Mouse (Mus musculus) MEL (cell line): ENCODE data around the gene Derl2. TPM values are rescaled to one million over a fixed set of nuclear protein-coding genes. Genes with fewer than 3 reads are reported as not detected.

Experiments used
- DNase-seq: peaks from one replicate; pipeline ENCODE4 v3.0.0; 2011; ENCODE audit warnings: low read depth, low spot score
- H3K27ac ChIP-seq: 2 replicates; pipeline ENCODE4 v1.5.1; 2012; ENCODE audit warnings: low read depth, mild to moderate bottlenecking, control low read depth, low read length, moderate library complexity; ENCODE audit not compliant: control insufficient read depth
- H3K27me3 ChIP-seq, 2 experiments: fragments of 150-350 bp in 1 of 2; sonication (generic) in 1 of 2; 2 replicates each; pipeline ENCODE4 v1.6.1; 2012; ENCODE audit warnings: low read length in 2 of 2, mild to moderate bottlenecking in 2 of 2, improper control_type of control experiment in 1 of 2, moderate library complexity in 1 of 2; ENCODE audit not compliant: insufficient read depth in 2 of 2, control insufficient read depth in 1 of 2
- H3K36me3 ChIP-seq, 2 experiments: 2 replicates each; pipeline ENCODE4 v1.6.1; 2012 to 2014; ENCODE audit warnings: low read length in 2 of 2, improper control_type of control experiment in 1 of 2, inconsistent platforms in 1 of 2, mild to moderate bottlenecking in 1 of 2; ENCODE audit not compliant: insufficient read depth in 2 of 2, control insufficient read depth in 1 of 2
- H3K4me1 ChIP-seq, 2 experiments: fragments of 150-350 bp in 1 of 2; sonication (generic) in 1 of 2; 2 replicates each; pipeline ENCODE4 v1.6.1; 2012; ENCODE audit warnings: low read length in 2 of 2, improper control_type of control experiment in 1 of 2, mild to moderate bottlenecking in 1 of 2; ENCODE audit not compliant: insufficient read depth in 2 of 2, control insufficient read depth in 1 of 2
- H3K4me3 ChIP-seq, 2 experiments: fragments of 150-350 bp in 1 of 2; sonication (generic) in 1 of 2; 2 replicates each; pipeline ENCODE4 v1.5.1; 2012; ENCODE audit warnings: low read depth in 2 of 2, low read length in 2 of 2, mild to moderate bottlenecking in 2 of 2, moderate library complexity in 2 of 2, control low read depth in 1 of 2, improper control_type of control experiment in 1 of 2; ENCODE audit not compliant: control insufficient read depth in 1 of 2, insufficient read depth in 1 of 2
- H3K79me2 ChIP-seq: 2 replicates; pipeline ENCODE4 v1.6.1; 2012; ENCODE audit warnings: mild to moderate bottlenecking, low read length, moderate library complexity; ENCODE audit not compliant: control insufficient read depth, poor library complexity, insufficient read depth
- H3K9ac ChIP-seq: 2 replicates; pipeline ENCODE4 v1.6.1; 2012; ENCODE audit warnings: low read depth, mild to moderate bottlenecking, control low read depth, low read length, moderate library complexity; ENCODE audit not compliant: control insufficient read depth, poor library complexity, severe bottlenecking
- H3K9me3 ChIP-seq: fragments of 150-350 bp; sonication (generic); replicated peaks from 2 replicates; pipeline ENCODE4 v1.6.1; 2012; ENCODE audit warnings: mild to moderate bottlenecking, low read length, improper control_type of control experiment, moderate library complexity; ENCODE audit not compliant: insufficient read depth
- BHLHE40 ChIP-seq: IDR thresholded peaks from 2 replicates; pipeline ENCODE4 v1.6.1; 2012; ENCODE audit warnings: low read depth, mild to moderate bottlenecking, inconsistent platforms, low read length, improper control_type of control experiment, borderline replicate concordance
- CHD2 ChIP-seq: IDR thresholded peaks from 2 replicates; pipeline ENCODE4 v1.6.1; 2011; ENCODE audit warnings: low read length, improper control_type of control experiment
- E2F4 ChIP-seq: IDR thresholded peaks from 2 replicates; pipeline ENCODE4 v1.6.1; 2011; ENCODE audit warnings: low read depth, low read length, improper control_type of control experiment, borderline replicate concordance
- EP300 ChIP-seq, 2 experiments: IDR thresholded peaks; 2 replicates each; pipeline ENCODE4 v1.6.1; 2011; ENCODE audit warnings: improper control_type of control experiment in 2 of 2, low read length in 2 of 2, low read depth in 1 of 2, mild to moderate bottlenecking in 1 of 2
- GABPA ChIP-seq: IDR thresholded peaks from 2 replicates; pipeline ENCODE4 v1.6.1; 2012; ENCODE audit warnings: low read depth, mild to moderate bottlenecking, inconsistent platforms, low read length, improper control_type of control experiment, moderate library complexity
- GATA1 ChIP-seq: IDR thresholded peaks from 2 replicates; pipeline ENCODE4 v1.6.1; 2011; ENCODE audit warnings: low read depth, low read length, improper control_type of control experiment
- HCFC1 ChIP-seq: IDR thresholded peaks from 2 replicates; pipeline ENCODE4 v1.6.1; 2012; ENCODE audit warnings: low read depth, mild to moderate bottlenecking, inconsistent platforms, low read length, improper control_type of control experiment, moderate library complexity
- JUND ChIP-seq: IDR thresholded peaks from 2 replicates; pipeline ENCODE4 v1.6.1; 2011; ENCODE audit warnings: low read depth, mild to moderate bottlenecking, improper control_type of control experiment, low read length
- MAFK ChIP-seq: IDR thresholded peaks from 2 replicates; pipeline ENCODE4 v1.6.1; 2011; ENCODE audit warnings: low read depth, mild to moderate bottlenecking, low read length, improper control_type of control experiment, borderline replicate concordance
- MAX ChIP-seq: IDR thresholded peaks from 2 replicates; pipeline ENCODE4 v1.6.1; 2011; ENCODE audit warnings: low read length, improper control_type of control experiment
- MAZ ChIP-seq: IDR thresholded peaks from 2 replicates; pipeline ENCODE4 v1.6.1; 2012; ENCODE audit warnings: low read depth, mild to moderate bottlenecking, inconsistent platforms, low read length, improper control_type of control experiment
- NELFE ChIP-seq: IDR thresholded peaks from 2 replicates; pipeline ENCODE4 v1.6.1; 2011; ENCODE audit warnings: low read depth, low read length, improper control_type of control experiment
- NRF1 ChIP-seq: IDR thresholded peaks from 2 replicates; pipeline ENCODE4 v1.6.1; 2014; ENCODE audit warnings: low read depth, mild to moderate bottlenecking, inconsistent platforms, low read length, improper control_type of control experiment, moderate library complexity; ENCODE audit not compliant: poor library complexity, insufficient read depth, severe bottlenecking
- POLR2AphosphoS2 ChIP-seq: IDR thresholded peaks from 2 replicates; pipeline ENCODE4 v1.6.1; 2011; ENCODE audit warnings: low read length, improper control_type of control experiment
- POLR2AphosphoS5 ChIP-seq: IDR thresholded peaks from 2 replicates; pipeline ENCODE4 v1.6.1; 2012; ENCODE audit warnings: low read depth, borderline replicate concordance, mild to moderate bottlenecking, inconsistent platforms, low read length, moderate library complexity, mixed read lengths
- RCOR1 ChIP-seq: IDR thresholded peaks from 2 replicates; pipeline ENCODE4 v1.6.1; 2012; ENCODE audit warnings: low read depth, mild to moderate bottlenecking, inconsistent platforms, low read length, improper control_type of control experiment
- SIN3A ChIP-seq: IDR thresholded peaks from 2 replicates; pipeline ENCODE4 v1.6.1; 2012; ENCODE audit warnings: low read length, improper control_type of control experiment, inconsistent platforms
- SMC3 ChIP-seq: IDR thresholded peaks from 2 replicates; pipeline ENCODE4 v1.6.1; 2011; ENCODE audit warnings: low read depth, low read length, improper control_type of control experiment
- TAL1 ChIP-seq: IDR thresholded peaks from 2 replicates; pipeline ENCODE4 v1.6.1; 2012; ENCODE audit warnings: mild to moderate bottlenecking, inconsistent platforms, low read length, moderate library complexity, mixed read lengths
- TBP ChIP-seq: IDR thresholded peaks from 2 replicates; pipeline ENCODE4 v1.8.0; 2011; ENCODE audit warnings: low read depth, low read length, improper control_type of control experiment
- TCF12 ChIP-seq: IDR thresholded peaks from 2 replicates; pipeline ENCODE4 v1.6.1; 2014; ENCODE audit warnings: low read depth, mild to moderate bottlenecking, inconsistent platforms, low read length, improper control_type of control experiment, moderate library complexity
- USF2 ChIP-seq, 2 experiments: IDR thresholded peaks; 2 replicates each; pipeline ENCODE4 v1.6.1; 2011 to 2012; ENCODE audit warnings: improper control_type of control experiment in 2 of 2, low read length in 2 of 2, borderline replicate concordance in 1 of 2, inconsistent platforms in 1 of 2, low read depth in 1 of 2, mild to moderate bottlenecking in 1 of 2; ENCODE audit not compliant: insufficient read depth in 1 of 2
- polyA plus RNA-seq, 2 experiments: library from polyadenylated mRNA; stranded (reverse) in 1 of 2; unstranded in 1 of 2; fragments of >175 nt in 1 of 2; fragments of >200 nt in 1 of 2; gene quantifications; 2 replicates each; pipeline versions ENCODE4 v1.2.1 to v1.2.4; 2012; ENCODE audit warnings: low replicate concordance in 2 of 2, low read depth in 1 of 2; ENCODE audit not compliant: insufficient read length in 2 of 2, insufficient read depth in 1 of 2, missing spikeins in 1 of 2
- total RNA-seq: library from RNA; depleted of rRNA; stranded (reverse); fragments of 300-350 nt; gene quantifications from 2 replicates; pipeline ENCODE4 v1.2.3, GENCODE M21; 2012

Gene Derl2
- total and polyA plus RNA-seq, 3 experiments: 32.8 TPM; not detected in 1

DNA sequence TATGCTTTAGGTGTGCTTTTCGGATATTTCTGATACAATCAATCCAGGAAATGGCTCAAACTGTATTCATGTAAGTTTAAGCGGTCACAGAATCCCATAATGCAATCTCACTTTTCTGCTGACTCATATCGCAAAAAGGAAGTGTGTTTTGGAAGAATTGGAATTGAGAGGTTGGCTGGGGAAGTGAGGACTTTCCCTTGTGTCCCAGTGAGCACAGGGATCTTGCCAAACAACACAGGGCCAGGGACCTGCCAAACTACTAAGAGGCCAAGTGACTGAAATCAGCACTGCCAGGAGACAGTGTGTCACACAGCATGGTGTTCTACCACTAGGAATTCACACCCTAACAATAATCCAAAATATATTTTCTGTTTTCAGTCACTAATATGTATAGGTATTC is 11.3 kb downstream of the Derl2 start:
- Histone ChIP-seq H3K79me2 (peaks cover 9% of the 10 kb centered on the region), H3K4me1 (no peaks in the 10 kb centered on the region; a peak in 2 of 4 replicates), H3K27ac (no peak overlapping the region), H3K27me3 (no peaks in the 10 kb centered on the region), H3K9ac (no peak overlapping the region), H3K4me3 (no peak overlapping the region), H3K9me3 (no peaks in the 10 kb centered on the region), H3K36me3 (peaks cover 5 to 10% of the 10 kb centered on the region in 2 experiments; a peak in 3 of 4 replicates)
- DNase-seq: no peak
- TF ChIP-seq HCFC1 (no peak), SIN3A (no peak), POLR2AphosphoS2 (no peak), RCOR1 (no peak), MAX (no peak), TBP (no peak), POLR2AphosphoS5 (no peak), SMC3 (no peak)

DNA sequence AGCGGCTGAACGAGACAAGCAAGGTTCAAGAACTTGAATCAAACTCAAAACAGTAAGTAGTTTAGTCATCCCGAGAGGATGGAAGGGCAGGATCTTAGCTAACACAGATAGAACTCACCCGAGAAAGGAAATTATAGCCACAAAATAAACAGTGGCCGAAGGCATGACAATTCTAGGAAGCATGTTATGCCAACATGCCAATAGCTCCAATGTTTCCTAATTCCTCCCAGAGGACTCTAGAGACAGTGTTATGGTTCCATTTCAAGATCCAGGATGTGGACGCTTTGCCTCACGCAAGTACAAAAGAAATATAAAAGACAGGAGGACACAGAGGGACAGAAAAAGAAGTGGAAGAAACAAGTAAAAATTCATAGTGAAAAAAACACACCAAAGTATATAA is 11.8 kb downstream of the Derl2 start:
- no peak overlapping the region for H3K4me3 ChIP-seq
- H3K79me2 ChIP-seq: peaks cover 14% of the 10 kb centered on the region
- no peaks in the 10 kb centered on the region for H3K9me3 ChIP-seq
- DNase-seq: no peak
- TF ChIP-seq USF2 (IDR thresholded peaks at IDR 0.05; ENCODE audit: borderline replicate concordance in 1 of 2, insufficient read depth in 1 of 2, low read depth in 1 of 2, low read length in 2 of 2) (no peak), POLR2AphosphoS2 (no peak), EP300 (IDR thresholded peaks at IDR 0.05; ENCODE audit: low read depth in 1 of 2, low read length in 2 of 2) (no peak), SIN3A (no peak), GATA1 (no peak), TAL1 (no peak), MAFK (no peak), E2F4 (no peak), MAZ (no peak), GABPA (no peak), NELFE (no peak), HCFC1 (no peak), JUND (no peak), TBP (no peak), TCF12 (no peak), CHD2 (no peak), BHLHE40 (no peak), NRF1 (no peak)
- H3K4me1 ChIP-seq: peaks cover 0 to 4% of the 10 kb centered on the region in 2 experiments; a peak in 3 of 4 replicates
- H3K9ac ChIP-seq: no peak overlapping the region
- peaks cover 6 to 9% of the 10 kb centered on the region in 2 experiments for H3K36me3 ChIP-seq
- no peak overlapping the region for H3K27ac ChIP-seq
- H3K27me3 ChIP-seq: no peaks in the 10 kb centered on the region
